Mouse (Mus musculus) liver, postnatal 0 days (tissue): Measurements from ENCODE around the gene Cir1. TPM values are rescaled to one million over a fixed set of nuclear protein-coding genes. Genes with fewer than 3 reads are reported as not detected.
A peak's percentile ranks its signal among the peaks of the same experiment; 100 is the strongest.

Source experiments
- ATAC-seq: fragments of 200-750 bp; cut with Nextera tagmentation; 2 replicates; pipeline ENCODE4 v1.8.0; 2017; ENCODE audit warnings: mild to moderate bottlenecking, moderate library complexity
- DNase-seq: peaks from one replicate; pipeline ENCODE4 v3.0.0-alpha.2; 2016
- H3K27ac ChIP-seq: fragments of 300-500 bp; sonication (generic); 2 replicates; pipeline ENCODE4 v1.5.1; 2014; ENCODE audit warnings: antibody characterized with exemption, moderate library complexity, mild to moderate bottlenecking, low read depth
- H3K27me3 ChIP-seq: fragments of 300-500 bp; sonication (generic); 2 replicates; pipeline ENCODE4 v1.6.1; 2014; ENCODE audit warnings: low read length, control low read depth, mixed read lengths; ENCODE audit not compliant: insufficient read depth
- H3K36me3 ChIP-seq: fragments of 300-500 bp; sonication (generic); replicated peaks from 2 replicates; pipeline ENCODE4 v1.6.1; 2014; ENCODE audit warnings: mild to moderate bottlenecking, control low read depth, low read length, moderate library complexity, mixed read lengths; ENCODE audit not compliant: insufficient read depth
- H3K4me1 ChIP-seq: fragments of 300-500 bp; sonication (generic); 2 replicates; pipeline ENCODE4 v1.6.1; 2014; ENCODE audit warnings: antibody characterized with exemption, mild to moderate bottlenecking, control low read depth; ENCODE audit not compliant: insufficient read depth
- H3K4me2 ChIP-seq: fragments of 300-500 bp; sonication (generic); 2 replicates; pipeline ENCODE4 v1.6.1; 2014; ENCODE audit warnings: low read depth, mild to moderate bottlenecking, low read length, moderate library complexity, mixed read lengths
- H3K4me3 ChIP-seq: fragments of 300-500 bp; sonication (generic); 2 replicates; pipeline ENCODE4 v1.5.1; 2014; ENCODE audit warnings: low read depth, low read length
- H3K9ac ChIP-seq: fragments of 300-500 bp; sonication (generic); replicated peaks from 2 replicates; pipeline ENCODE4 v1.6.1; 2014; ENCODE audit warnings: mild to moderate bottlenecking, moderate library complexity
- H3K9me3 ChIP-seq: fragments of 300-500 bp; sonication (generic); 2 replicates; pipeline ENCODE4 v1.6.1; 2016; ENCODE audit warnings: mild to moderate bottlenecking, control low read depth, low read length, mixed read lengths
- CTCF ChIP-seq: sonication (generic); IDR thresholded peaks from 2 replicates; pipeline ENCODE4 v1.5.1; 2016; ENCODE audit warnings: antibody characterized with exemption, low read depth
- EP300 ChIP-seq: IDR thresholded peaks from 2 replicates; pipeline ENCODE4 v1.6.1; 2016; ENCODE audit warnings: antibody characterized with exemption, low read depth, mild to moderate bottlenecking
- WGBS: fragments of 180-500 bp; shearing (Covaris S2); extraction: QIAGEN DNeasy Blood & Tissue Kit; methylation state at CpG from one replicate; pipeline ENCODE4 v1.1.7; 2014; ENCODE audit not compliant: insufficient replicate concordance; 5-methylcytosine and 5-hydroxymethylcytosine counted together
- polyA plus RNA-seq: library from polyadenylated mRNA; unstranded; fragments of >200 nt; fragmentation: Nextera tagmentation; extraction: Ambion mirVana; gene quantifications from 2 replicates; pipeline ENCODE4 v1.2.1, GENCODE M21; 2015

Gene Cir1
- polyA plus RNA-seq, 1 experiment from 2014 or later = 18.4 TPM

DNA sequence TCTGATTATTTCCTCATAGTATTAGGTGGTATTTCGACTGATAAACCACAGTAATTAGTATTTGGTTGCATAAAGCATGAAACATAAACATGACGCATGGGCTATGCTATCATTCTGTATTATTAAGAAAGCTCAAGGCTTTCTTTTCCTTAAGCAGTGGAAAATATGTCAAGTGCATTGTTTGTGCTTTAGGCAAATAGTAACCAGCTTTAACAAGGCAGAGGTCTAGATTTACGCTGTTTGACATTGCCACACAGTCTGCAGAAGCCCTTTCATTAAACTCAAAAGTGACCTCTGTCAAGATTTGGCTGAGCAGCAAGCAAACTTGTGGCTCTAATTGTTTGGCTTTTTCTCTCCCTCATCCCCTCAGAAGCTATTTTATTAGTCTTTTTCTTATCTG lies 23.4 kb upstream of the Cir1 start:
- H3K27me3 ChIP-seq = no peaks in the 10 kb centered on the region
- DNase-seq = no peak
- no peak for TF ChIP-seq CTCF
- no peak for TF ChIP-seq EP300
- H3K36me3 ChIP-seq = peaks cover 13% of the 10 kb centered on the region
- H3K27ac ChIP-seq = no peak overlapping the region
- no peak overlapping the region for H3K4me2 ChIP-seq
- H3K9ac ChIP-seq = no peak overlapping the region
- no peak for ATAC-seq
- H3K4me1 ChIP-seq = no peaks in the 10 kb centered on the region
- no peak overlapping the region for H3K4me3 ChIP-seq
- no peaks in the 10 kb centered on the region for H3K9me3 ChIP-seq
- WGBS = 82% methylated on average over 3 of the region's 3 CpGs

GRCm38 (mm10) chr2:73325871-73326270 lies 13.4 kb upstream of the Cir1 start:
- Histone ChIP-seq H3K4me3 (no peak overlapping the region), H3K27me3 (no peaks in the 10 kb centered on the region), H3K9ac (no peak overlapping the region), H3K36me3 (peaks cover 18% of the 10 kb centered on the region), H3K27ac (no peak overlapping the region), H3K4me2 (no peak overlapping the region), H3K9me3 (no peaks in the 10 kb centered on the region), H3K4me1 (no peaks in the 10 kb centered on the region; the same call in 1 of the 2 replicates)
- ATAC-seq (no peak), DNase-seq (no peak)
- 91% methylated on average over 5 of the region's 5 CpGs for WGBS
- TF ChIP-seq EP300 (no peak), CTCF (no peak)

DNA sequence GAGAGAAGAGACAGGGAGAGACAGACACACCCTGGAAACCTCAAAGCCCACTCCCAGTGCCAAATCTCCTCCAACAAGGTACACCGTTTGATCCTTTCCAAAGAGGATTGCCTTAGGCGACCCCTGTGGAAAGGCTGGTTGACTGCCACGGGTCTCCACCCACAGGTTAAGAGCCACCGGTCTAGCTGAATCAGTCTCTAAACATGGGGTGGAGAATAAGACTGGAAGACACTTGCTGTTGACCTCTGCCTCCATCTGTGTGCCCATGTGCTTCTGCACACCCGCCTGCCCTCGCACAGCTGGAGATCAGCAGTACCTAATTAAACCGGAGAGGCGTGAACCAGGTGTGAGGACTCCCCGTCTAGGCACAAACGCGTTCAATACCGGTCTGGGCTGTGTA lies 10.5 kb upstream of the Cir1 start:
- Histone ChIP-seq H3K4me2 (no peak overlapping the region), H3K36me3 (peaks cover 28% of the 10 kb centered on the region), H3K27me3 (no peaks in the 10 kb centered on the region), H3K4me1 (no peaks in the 10 kb centered on the region; the same call in 1 of the 2 replicates), H3K9me3 (no peaks in the 10 kb centered on the region), H3K4me3 (no peak overlapping the region), H3K27ac (no peak overlapping the region), H3K9ac (no peak overlapping the region)
- ATAC-seq = no peak
- no peak for DNase-seq
- WGBS = 76% methylated on average over 12 of the region's 12 CpGs
- TF ChIP-seq CTCF (no peak), EP300 (no peak)

- WGBS = 70% methylated on average over 5 of the region's 5 CpGs
- no peak for DNase-seq
- Histone ChIP-seq H3K27ac (no peak overlapping the region), H3K4me1 (0 out of 2 replicates have a peak, but pooled peaks cover 2% of the 10 kb centered on the region), H3K36me3 (peaks cover 37% of the 10 kb centered on the region), H3K9ac (no peak overlapping the region), H3K4me3 (no peak overlapping the region), H3K9me3 (no peaks in the 10 kb centered on the region), H3K27me3 (no peaks in the 10 kb centered on the region), H3K4me2 (no peak overlapping the region)
- TF ChIP-seq CTCF = no peak
- no peak for TF ChIP-seq EP300
- no peak for ATAC-seq
Measured at GRCm38 (mm10) chr2:73319218-73319617, 6.7 kb upstream of the Cir1 start.

- H3K4me3 ChIP-seq = no peak overlapping the region
- 89% methylated on average over 9 of the region's 9 CpGs for WGBS
- H3K36me3 ChIP-seq = peaks cover 32% of the 10 kb centered on the region
- no peaks in the 10 kb centered on the region for H3K27me3 ChIP-seq
- H3K9me3 ChIP-seq = no peaks in the 10 kb centered on the region
- ATAC-seq (no peak), DNase-seq (no peak)
- no peak overlapping the region for H3K9ac ChIP-seq
- TF ChIP-seq CTCF (no peak), EP300 (no peak)
- no peak overlapping the region for H3K27ac ChIP-seq
- 0 out of 2 replicates have a peak, but pooled peaks cover 5% of the 10 kb centered on the region for H3K4me1 ChIP-seq
- no peak overlapping the region for H3K4me2 ChIP-seq
Measured at GRCm38 (mm10) chr2:73317426-73317825, 4.9 kb upstream of the Cir1 start.

GRCm38 (mm10) chr2:73314311-73314710 lies 1.8 kb upstream of the Cir1 start:
- whole genome bisulfite sequencing = 82% methylated on average over 3 of the region's 3 CpGs
- H3K4me1 ChIP-seq = peaks cover 13% of the 10 kb centered on the region; the same call in 1 of the 2 replicates
- peak overlapping the region; percentile 78; the same call in 1 of the 2 replicates for H3K4me3 ChIP-seq
- peaks cover 30% of the 10 kb centered on the region for H3K36me3 ChIP-seq
- peak overlapping the region; percentile 72 for H3K4me2 ChIP-seq
- no peak for TF ChIP-seq CTCF
- TF ChIP-seq EP300 = no peak
- H3K27me3 ChIP-seq = no peaks in the 10 kb centered on the region
- peak overlapping the region; percentile 93; the same call in 1 of the 2 replicates for H3K27ac ChIP-seq
- DNase-seq = no peak
- no peaks in the 10 kb centered on the region for H3K9me3 ChIP-seq
- no peak overlapping the region for H3K9ac ChIP-seq
- no peak for ATAC-seq
